Mouse (Mus musculus) lung, postnatal 4 days (tissue): ENCODE results near the gene Fiz1.

Source experiments
- DNase-seq, 2 experiments: peaks; one replicate each; pipeline ENCODE4 v3.0.0; 2021

Fiz1 gene

DNA sequence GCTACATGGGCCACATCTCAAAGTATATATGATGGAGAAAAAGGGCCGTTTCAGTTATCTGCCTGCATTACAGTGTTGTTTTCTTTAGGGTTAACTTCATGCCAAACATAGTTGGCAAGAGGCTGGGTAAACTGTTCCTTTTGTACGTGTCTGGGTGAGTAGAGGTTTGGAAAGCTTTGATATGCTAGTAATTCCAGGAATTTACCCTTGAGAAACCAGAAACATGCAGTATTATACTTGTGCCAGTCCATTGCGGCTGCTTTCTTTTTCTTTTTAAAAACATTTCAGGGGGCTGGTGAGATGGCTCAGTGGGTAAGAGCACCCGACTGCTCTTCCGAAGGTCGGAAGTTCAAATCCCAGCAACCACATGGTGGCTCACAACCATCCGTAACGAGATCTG is 17.6 kb downstream of the Fiz1 start:
- no peak for DNase-seq

DNA sequence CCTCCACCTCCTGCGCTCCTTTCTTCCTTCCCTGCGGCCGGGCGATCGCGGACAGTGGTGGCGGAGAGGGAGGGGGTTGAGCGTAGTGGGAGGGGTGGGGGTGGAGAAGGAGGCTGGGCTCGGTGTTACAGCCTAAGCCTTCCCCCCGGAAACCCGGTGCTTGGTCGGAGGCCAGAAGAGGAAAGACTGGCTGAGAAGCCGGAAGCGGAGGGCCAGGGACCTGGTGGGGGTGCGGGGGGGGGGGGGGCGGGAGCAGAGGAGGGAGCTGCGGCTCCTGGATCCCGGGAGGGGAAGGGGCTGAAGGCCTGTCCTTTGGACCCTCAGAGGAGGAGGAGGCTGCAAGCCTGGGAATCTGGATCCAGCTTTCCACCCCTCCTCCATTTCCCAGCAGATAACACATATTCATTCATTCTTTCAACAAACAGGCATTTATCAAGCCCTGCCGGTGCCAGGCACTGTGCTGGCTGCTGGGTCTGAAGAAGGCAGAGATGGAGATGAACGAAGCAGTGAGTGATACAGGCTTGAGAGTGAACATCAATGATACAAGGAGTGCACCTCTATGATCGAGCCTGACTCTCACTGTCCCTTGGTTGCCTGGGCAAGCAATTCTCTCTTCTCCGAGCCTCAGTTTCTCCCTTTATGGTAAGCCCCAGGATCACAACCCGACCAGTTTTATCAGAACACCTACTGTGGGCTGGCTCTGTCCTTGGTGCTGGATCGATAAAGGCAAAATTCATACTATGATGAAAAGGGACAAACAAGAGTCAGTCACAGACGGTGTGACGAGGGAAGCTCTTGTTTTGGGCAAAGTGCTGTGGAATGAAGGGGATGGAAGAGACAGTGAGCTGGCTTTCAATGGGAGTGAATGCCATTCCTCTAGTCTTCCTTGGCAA is 18.2 kb downstream of the Fiz1 start, which contains the start of gene Zfp579:
Gene Zfp579, minus strand, starts transcription at position 156 of the 893 bp plus-strand sequence.
- DNase-seq = peak; percentile 94 to 96

DNA sequence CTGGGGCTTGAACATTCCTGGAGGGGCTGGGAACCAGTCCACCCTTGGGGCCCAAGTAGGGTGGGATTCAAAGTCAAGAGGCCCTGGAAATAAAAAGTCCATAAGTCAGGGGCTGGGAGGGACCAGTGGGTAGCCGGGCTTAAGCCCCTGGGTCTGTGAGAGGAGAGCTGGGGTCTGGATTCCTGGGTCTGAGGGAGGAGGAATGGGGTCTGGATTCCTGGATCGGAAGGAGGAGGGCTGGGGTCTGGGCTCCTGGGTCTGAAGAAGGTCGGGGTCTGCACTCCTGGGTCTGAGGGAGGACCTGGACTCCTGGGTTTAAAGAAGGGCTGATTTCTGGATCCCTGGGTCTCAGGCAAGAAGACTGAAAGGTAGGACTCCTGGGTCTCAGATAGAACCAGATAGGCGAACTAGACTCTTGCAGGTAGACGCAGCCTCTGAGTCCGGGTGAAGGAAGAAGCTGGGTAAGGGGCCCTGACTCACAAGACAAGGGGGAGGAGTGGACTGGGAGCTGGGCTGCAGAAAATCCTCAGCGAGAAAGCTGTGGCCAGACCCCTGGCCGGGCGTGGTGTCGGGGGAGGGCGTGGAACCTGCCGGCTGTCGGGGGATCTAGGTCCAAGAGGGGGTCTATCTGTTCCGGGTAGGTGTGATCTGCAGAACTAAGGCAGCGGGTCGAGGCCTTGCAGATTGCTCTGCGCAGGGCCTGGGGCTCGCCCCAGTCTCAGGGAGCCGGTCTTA is 19.1 kb downstream of the Fiz1 start:
- DNase-seq = no peak

DNA sequence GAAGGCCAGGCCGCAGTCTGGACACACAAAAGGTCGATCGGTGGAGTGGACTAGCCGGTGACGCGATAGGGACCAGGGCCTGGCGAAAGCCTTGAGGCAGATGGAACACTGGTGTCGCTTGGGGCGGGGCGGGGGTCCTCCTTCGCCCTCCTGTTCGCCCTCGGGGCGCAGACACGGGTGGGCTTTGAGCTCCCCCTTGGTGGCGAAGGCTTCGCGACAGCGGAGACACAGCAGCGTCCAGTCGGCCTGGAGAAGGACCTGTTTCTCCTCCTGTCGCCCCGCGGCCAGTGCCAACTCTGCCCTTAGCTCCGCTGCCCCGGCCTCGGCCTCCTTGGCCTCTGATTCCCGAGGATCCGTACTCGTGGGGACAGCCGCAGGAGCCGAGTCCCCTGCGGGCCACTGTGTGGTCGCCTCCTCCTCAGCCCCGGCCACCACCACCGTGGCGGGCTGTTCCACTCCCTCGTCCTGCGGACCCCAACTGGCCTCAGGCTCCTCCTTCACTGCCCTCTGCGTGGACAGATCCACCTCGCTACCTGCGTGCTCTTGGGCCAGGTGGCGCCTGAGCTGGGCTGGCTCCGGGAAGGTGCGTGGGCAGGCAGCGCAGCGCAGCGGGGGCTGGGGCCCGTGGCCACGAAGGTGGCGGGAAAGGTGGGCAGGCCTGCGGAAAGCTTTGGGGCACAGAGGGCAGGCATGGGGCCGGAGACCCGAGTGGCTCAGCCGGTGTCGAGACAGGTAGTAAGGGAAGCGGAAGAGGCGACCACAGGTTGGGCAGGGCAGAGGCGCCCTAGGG is 20.3 kb downstream of the Fiz1 start:
- no peak for DNase-seq

DNA sequence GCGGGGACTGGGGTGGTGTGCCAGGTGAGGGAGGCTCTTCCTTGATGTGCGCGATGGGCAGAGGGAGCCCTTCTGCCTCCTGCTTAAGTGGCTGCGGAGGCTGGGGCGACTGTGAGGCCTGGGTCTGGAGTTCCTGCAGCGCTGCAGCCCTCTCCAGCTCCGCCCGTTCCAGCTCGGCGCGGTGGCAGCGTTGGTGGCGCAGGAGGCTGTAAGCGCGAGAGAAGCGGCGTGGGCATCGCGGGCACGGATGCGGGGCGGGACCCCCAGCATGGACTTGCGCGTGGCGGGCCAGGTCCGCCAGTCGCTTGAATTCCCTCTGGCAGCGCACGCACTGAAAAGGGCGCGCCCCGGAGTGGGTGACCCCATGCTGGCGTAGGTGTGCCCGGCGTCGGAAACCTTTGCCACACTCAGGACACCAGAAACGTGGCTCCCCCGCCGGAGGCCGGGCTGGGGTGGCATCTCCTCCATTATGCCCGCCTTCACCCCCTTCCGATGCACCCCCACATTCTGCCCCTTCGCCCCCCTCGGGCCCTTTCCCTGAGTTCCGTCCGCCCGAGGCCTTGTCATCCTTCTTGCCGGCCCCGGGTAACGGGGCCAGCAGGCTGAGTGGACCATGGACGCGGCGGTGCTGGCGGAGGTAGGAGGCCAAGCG is 21.0 kb downstream of the Fiz1 start:
- no peak for DNase-seq

DNA sequence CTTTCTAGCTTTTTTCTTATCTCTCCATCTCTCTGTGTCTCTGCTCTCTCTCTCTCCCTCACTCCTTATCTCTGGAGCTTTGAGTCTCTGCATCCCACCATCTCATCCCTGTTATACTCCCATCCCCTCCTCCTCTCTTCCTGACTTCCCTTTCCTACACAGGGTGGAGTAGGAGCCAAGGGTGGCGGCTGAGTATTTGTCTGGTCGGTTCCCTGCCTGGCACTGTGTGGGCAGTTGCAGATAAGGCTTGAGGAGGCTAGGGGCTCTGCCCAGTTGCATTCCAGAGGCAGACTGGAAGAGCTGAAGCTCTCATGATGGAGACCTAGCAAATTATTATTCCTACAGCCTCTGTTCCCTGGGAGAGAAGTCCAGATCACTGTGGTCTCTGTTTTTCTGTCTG is 26.2 kb downstream of the Fiz1 start:
- peak in 1 of 2 experiments; percentile 42 for DNase-seq

DNA sequence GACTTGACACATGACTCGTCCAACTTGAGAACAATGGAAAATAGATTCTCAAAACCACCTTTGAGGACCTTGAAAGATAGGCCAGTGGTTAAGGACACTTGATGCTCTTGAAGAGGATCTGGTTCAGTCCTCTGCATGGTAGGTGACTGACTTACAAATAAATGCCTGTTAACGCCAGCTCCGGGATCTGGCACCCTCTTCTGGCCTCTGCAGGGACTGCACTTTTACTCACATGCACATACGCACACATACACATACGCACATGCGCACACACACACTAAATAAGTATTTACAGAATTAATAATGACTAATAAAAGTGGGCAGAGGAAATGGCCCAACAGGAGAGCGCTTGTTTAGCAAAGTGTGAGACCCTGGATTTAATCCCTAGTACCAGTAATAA is 37.7 kb downstream of the Fiz1 start:
- DNase-seq = no peak

DNA sequence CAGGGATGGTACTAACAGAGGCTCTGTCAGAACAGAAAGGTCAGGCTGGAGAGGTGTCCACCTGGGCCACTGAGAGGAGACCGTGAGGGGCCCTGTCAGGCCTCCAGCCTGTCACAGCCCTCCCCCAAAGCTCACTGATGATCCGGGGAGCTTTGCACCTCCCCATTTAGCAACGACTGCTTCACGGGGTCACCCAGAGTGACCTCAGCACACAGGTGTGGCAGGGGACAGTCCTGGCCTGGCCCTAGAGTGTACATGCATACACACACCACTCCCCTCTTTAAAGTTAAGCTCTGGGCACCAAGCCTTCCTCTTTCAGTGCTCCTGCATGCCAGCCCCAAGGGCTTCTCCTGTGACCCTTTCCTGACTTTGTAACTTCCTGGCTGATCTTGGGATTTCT is 39.0 kb downstream of the Fiz1 start:
- DNase-seq = no peak

DNA sequence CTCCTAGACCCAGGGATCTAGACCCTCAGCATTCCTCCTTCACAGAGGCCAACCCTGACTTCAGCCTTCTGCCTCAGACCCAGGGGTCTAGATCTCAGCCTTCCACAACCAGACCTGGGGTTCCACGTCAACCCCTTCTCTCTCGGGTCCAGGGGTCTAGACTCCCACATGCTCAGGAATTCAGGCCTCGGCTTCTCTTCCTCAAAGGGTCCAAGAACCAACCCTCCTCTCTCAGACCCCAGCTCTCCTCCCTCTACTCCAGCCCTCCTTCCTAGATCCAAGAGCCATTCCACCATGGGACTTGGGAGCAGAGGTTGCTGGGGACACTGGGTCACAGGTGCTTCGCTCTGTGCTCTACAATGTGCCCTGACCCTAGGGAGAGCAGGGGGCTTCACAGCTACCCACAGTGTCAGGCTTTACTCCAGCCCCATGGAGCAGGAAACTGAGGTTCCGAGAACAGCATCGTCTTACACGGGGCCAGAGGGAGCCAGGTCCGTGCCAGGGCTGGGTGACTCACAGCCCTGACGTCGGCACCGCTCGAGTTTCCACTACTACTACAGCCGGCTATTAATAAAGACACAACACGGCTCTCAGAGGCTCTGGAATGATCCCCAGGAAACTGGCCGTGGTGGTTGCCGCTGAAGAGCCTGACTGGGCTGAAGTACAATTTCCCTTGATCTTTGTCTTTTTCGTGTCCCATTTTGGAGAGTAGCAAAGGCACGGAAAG is 42.0 kb downstream of the Fiz1 start:
- peak; percentile 60 to 77 for DNase-seq

DNA sequence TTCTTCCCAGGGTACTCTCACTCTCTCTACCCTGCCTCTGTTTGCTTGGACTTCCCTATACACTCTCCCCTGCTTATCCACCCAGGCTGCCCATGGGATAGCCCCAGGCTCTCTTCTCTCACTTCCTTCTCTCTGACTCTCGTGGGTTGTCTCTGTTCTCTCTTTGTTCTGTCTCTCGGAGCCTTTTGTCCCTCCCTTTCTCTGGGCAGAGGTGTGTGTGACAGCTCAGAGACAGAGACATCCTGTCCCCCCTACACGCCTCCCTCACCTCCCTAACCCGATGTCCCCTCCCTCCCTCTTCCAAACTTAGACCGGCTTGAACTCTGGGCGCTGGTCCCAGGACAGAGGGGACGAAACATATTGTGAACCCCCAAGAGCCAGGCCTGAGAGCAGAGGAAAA is 42.8 kb downstream of the Fiz1 start:
- peak; percentile 50 to 75 for DNase-seq

DNA sequence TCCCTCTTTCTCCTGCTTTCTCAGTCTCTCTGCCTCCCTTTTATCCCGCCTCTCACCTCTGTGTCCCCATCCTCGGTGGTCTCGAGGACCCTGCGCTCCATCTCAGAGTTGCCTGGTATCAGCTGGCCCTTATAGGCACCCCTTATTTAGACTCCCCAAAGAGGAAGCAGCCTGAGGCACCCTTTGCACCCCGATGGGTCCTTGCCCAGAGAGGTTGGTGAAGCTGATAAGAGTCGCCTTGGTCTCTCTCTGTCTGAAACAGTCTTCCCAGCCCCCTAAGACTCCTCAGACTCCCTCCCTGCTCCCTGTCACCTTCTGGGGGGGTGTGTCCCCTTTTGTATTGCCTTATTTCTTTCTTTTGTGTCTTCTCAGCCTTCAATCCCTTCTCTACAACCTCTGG is 43.4 kb downstream of the Fiz1 start, which contains the start of gene Sbk3:
Gene Sbk3, minus strand, starts transcription at position 101 of the 400 bp plus-strand sequence.
- no peak for DNase-seq

DNA sequence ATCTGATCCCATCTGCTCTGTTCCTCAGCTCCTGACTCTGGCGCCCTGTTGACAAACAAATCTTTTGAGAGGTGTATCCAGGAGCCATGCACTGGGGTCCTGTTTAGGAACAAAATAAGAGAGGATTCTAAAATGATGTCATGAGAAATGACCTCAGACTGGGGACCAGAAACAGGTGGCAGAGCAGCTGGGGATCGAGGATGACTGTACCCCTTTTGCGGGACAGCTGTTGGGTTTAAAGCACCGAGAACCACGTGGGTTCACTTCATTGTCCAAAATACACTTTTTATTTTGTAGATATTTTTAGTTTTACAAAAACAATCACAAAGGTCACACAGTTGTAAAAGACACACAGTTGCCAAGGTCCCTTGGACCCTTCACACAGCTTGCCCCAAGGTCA is 49.5 kb downstream of the Fiz1 start:
- DNase-seq = no peak

DNA sequence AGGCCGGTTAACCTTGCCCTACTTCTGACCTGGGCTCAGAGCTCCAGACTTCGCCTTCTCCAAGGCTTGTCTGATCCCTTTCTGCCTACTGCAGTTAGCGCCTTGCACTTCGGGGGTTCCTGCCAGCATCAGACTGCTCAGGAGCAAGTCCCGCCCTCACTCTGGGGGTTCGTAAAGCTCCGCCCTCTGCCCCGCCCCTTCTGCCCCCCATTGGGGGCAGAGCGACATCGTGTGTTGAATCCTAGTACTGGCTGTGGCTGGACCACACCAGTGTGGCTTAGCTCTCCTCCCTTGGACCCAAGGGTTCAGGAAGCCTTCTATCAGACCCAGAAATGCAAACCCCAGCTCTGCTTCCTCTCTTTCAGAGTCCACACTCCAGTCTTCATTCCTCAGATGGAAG is 50.2 kb downstream of the Fiz1 start, which contains the start of gene Sbk2:
Gene Sbk2, minus strand, starts transcription at position 135 of the 400 bp plus-strand sequence.
- peak; percentile 87 to 90 for DNase-seq

DNA sequence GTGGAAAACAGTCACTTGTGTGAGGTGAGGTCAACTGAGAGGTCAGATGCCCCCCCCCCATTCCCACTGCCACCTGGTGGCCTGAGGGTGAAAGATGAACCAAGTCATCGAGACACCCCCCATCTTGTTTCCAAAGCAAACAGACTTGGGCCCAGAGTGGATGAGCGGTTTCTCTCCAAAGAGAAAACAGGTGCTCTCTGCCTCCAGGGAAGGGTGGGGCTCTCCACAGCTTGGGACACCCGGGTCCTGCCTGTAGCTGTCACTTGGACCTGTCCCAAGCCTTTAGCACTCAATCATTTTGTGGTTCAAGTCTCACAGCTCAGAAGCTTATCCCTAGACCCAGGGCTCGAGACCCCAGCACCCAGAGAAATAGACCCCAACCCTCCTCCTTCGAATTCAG is 51.0 kb downstream of the Fiz1 start:
- DNase-seq = no peak

DNA sequence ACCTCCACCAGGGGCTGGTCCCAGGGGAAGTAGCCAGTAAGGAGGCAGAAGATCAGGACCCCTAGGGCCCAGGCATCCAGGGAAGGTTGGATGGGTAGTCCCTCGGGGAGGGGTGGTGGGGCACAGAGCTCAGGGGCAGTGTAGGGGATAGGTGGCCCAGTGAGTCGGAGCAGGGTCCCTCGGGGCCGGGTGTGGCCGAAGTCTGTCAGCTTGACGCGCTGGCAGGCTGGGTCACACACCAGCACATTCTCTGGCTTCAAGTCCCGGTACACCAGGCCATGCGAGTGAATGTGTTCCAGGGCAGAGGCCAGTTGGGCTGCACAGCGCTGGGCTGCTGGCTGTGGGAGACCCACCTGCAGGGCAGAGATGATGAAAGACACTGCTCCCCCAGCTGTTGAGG is 57.1 kb downstream of the Fiz1 start:
- no peak for DNase-seq
